Mouse (Mus musculus) cerebellum, adult 9-11 months (tissue): Measurements from ENCODE around the gene Gm10487.
"Not testable (repeated sequence)": the region's sequence is repeated elsewhere in the genome, so short reads cannot be mapped to it uniquely, and the experiment has no call there.

ENCODE experiments used
- DNase-seq: peaks from one replicate; pipeline ENCODE4 v3.0.0; 2022

Gm10487 gene

GRCm38 (mm10) chrX:30843369-30843768 is at the start of gene Gm10487:
TSS of gene Gm10487 (minus strand) at chrX:30843469.
- DNase-seq, result not testable (repeated sequence)
